Mouse (Mus musculus) stomach, postnatal 0 days (tissue): ENCODE results near the gene Cntnap5b. TPM values are rescaled to one million over a fixed set of nuclear protein-coding genes. Genes with fewer than 3 reads are reported as not detected.
A peak's percentile ranks its signal among the peaks of the same experiment; 100 is the strongest.

Source experiments
- ATAC-seq: fragments of 200-750 bp; cut with Nextera tagmentation; 2 replicates; pipeline ENCODE4 v1.8.0; 2017; ENCODE audit not compliant: low FRiP score, low TSS enrichment
- DNase-seq: peaks from one replicate; pipeline ENCODE4 v3.0.0-alpha.2; 2016; ENCODE audit warnings: low spot score
- H3K27ac ChIP-seq: fragments of 300-500 bp; sonication (generic); replicated peaks from 2 replicates; pipeline ENCODE4 v1.5.1; 2014; ENCODE audit warnings: mild to moderate bottlenecking, control low read depth
- H3K27me3 ChIP-seq: fragments of 300-500 bp; sonication (generic); 2 replicates; pipeline ENCODE4 v1.6.1; 2014; ENCODE audit warnings: low read length; ENCODE audit not compliant: control insufficient read depth, insufficient read depth
- H3K36me3 ChIP-seq: fragments of 300-500 bp; sonication (generic); 2 replicates; pipeline ENCODE4 v1.6.1; 2014; ENCODE audit warnings: low read length, mixed read lengths; ENCODE audit not compliant: control insufficient read depth, insufficient read depth
- H3K4me1 ChIP-seq: fragments of 300-500 bp; sonication (generic); replicated peaks from 2 replicates; pipeline ENCODE4 v1.6.1; 2014; ENCODE audit warnings: antibody characterized with exemption; ENCODE audit not compliant: control insufficient read depth, insufficient read depth
- H3K4me2 ChIP-seq: fragments of 300-500 bp; sonication (generic); replicated peaks from 2 replicates; pipeline ENCODE4 v1.6.1; 2014; ENCODE audit warnings: low read depth, mild to moderate bottlenecking, control low read depth, moderate library complexity
- H3K4me3 ChIP-seq: fragments of 300-500 bp; sonication (generic); 2 replicates; pipeline ENCODE4 v1.5.1; 2014; ENCODE audit warnings: low read depth, low read length, control low read depth
- H3K9ac ChIP-seq: fragments of 300-500 bp; sonication (generic); 2 replicates; pipeline ENCODE4 v1.6.1; 2014; ENCODE audit warnings: mild to moderate bottlenecking, low read length, control low read depth, mixed read lengths
- H3K9me3 ChIP-seq: fragments of 300-500 bp; sonication (generic); 2 replicates; pipeline ENCODE4 v1.6.1; 2016; ENCODE audit warnings: low read length; ENCODE audit not compliant: control insufficient read depth
- CTCF ChIP-seq: IDR thresholded peaks from 2 replicates; pipeline ENCODE4 v1.5.1; 2016; ENCODE audit warnings: antibody characterized with exemption, low read depth, mild to moderate bottlenecking, moderate library complexity
- EP300 ChIP-seq: optimal IDR thresholded peaks from 2 replicates; pipeline ENCODE3; 2016; ENCODE audit warnings: antibody characterized with exemption
- WGBS: fragments of 180-500 bp; shearing (Covaris S2); extraction: QIAGEN DNeasy Blood & Tissue Kit; methylation state at CpG from one replicate; pipeline ENCODE4 v1.1.7; 2014; 5-methylcytosine and 5-hydroxymethylcytosine counted together
- polyA plus RNA-seq: library from polyadenylated mRNA; unstranded; fragments of >200 nt; fragmentation: Nextera tagmentation; extraction: Ambion mirVana; gene quantifications from 2 replicates; pipeline ENCODE4 v1.2.1, GENCODE M21; 2015

Cntnap5b gene
- polyA plus RNA-seq, 1 experiment from 2014 or later: not detected

GRCm38 (mm10) chr1:100122410-100122935 lies 349.9 kb downstream of the Cntnap5b start:
- Histone ChIP-seq H3K27ac (no peak overlapping the region), H3K9ac (no peak overlapping the region), H3K4me1 (no peaks in the 10 kb centered on the region), H3K4me2 (no peak overlapping the region), H3K4me3 (no peak overlapping the region), H3K36me3 (no peaks in the 10 kb centered on the region), H3K27me3 (no peaks in the 10 kb centered on the region), H3K9me3 (no peaks in the 10 kb centered on the region)
- ATAC-seq: no peak
- no peak for DNase-seq
- TF ChIP-seq CTCF (no peak), EP300 (no peak)

DNA sequence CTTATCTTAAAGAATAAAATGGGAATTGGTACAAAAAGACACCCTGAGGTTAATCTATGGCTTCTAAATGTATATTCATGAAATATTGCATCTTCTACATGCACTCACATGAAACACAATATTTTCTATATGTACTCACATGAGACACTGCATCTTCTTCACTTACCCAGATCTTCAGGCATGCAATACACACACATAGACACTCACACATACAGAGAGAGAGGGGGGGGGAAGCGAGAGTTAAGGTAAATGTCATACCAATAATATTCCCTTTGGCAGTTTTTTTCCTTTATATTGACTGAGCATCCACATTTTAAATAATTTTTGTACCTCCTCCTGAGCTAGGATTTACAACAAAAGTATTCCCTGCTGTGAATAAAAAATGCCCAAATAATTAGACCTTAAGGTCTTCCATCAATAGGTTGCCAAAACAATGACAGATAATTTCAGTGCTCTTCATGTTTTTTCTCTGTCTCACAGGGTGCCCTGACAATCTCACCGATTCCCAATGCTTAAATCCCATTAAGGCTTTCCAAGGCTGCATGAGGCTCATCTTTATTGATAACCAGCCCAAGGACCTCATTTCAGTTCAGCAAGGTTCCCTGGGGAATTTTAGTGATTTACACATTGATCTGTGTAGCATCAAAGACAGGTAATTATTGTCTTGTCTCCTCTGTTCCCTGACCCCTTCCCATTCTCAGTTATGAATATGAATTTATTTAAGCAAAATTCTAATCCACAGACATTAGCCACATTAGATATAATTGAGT lies 391.2 kb downstream of the Cntnap5b start:
- WGBS: 76% methylated on average over 2 of the region's 2 CpGs
- no peak for DNase-seq
- Histone ChIP-seq H3K4me1 (no peaks in the 10 kb centered on the region), H3K4me3 (no peak overlapping the region), H3K9ac (no peak overlapping the region), H3K36me3 (no peaks in the 10 kb centered on the region), H3K27ac (no peak overlapping the region), H3K4me2 (no peak overlapping the region), H3K27me3 (no peaks in the 10 kb centered on the region), H3K9me3 (no peaks in the 10 kb centered on the region)
- ATAC-seq: no peak
- TF ChIP-seq EP300 (no peak), CTCF (no peak)

DNA sequence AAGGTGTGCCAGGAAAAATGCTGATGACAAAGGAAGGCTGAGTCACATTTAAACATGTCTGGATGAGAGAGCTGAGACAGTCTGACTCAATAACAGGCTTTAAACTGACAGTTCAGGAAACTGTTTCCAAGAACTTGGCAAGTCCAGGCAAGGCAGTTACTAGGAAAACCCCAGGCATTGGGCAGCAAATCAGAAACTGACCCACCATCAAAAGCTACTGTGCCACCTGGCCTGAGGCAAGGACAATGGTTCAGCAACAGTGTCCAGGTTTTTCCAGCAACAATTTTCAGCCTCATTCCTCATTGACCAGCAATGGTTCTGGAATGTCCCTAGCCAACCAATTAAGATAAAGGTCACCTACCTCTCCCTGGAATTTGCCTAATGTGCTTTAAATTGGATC lies 399.0 kb downstream of the Cntnap5b start:
- Histone ChIP-seq H3K9me3 (no peaks in the 10 kb centered on the region), H3K27me3 (no peaks in the 10 kb centered on the region), H3K4me2 (no peak overlapping the region), H3K4me3 (no peak overlapping the region), H3K36me3 (no peaks in the 10 kb centered on the region), H3K9ac (no peak overlapping the region), H3K4me1 (no peaks in the 10 kb centered on the region), H3K27ac (no peak overlapping the region)
- DNase-seq: no peak
- ATAC-seq: no peak
- TF ChIP-seq CTCF: no peak
- no peak for TF ChIP-seq EP300

DNA sequence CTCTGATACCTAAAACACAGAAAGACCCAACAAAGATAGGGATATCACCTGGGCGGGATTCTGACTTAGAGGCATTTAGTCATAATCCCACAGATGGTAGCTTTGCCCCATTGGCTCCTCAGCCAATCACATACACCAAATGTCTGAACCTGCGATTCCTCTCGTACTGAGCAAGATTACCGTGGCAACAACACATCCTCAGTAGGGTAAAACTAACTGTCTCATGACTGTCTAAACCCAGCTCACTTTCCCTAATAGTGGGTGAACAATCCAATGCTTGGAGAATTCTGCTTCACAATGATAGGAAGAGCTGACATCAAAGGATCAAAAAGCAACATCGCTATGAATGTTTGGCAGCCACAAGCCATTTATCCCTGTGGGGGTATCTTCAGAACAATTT lies 407.5 kb downstream of the Cntnap5b start:
- Histone ChIP-seq H3K4me2 (no peak overlapping the region), H3K9me3 (no peaks in the 10 kb centered on the region), H3K4me3 (no peak overlapping the region), H3K36me3 (no peaks in the 10 kb centered on the region), H3K4me1 (no peaks in the 10 kb centered on the region), H3K27ac (no peak overlapping the region), H3K9ac (no peak overlapping the region), H3K27me3 (no peaks in the 10 kb centered on the region)
- ATAC-seq (peak; percentile 100), DNase-seq (peak; percentile 74)
- TF ChIP-seq CTCF: no peak
- TF ChIP-seq EP300: no peak
- 90% methylated on average over 5 of the region's 5 CpGs for WGBS

GRCm38 (mm10) chr1:100231980-100232608 lies 459.5 kb downstream of the Cntnap5b start:
- Histone ChIP-seq H3K4me2 (no peak overlapping the region), H3K4me3 (no peak overlapping the region), H3K4me1 (no peaks in the 10 kb centered on the region), H3K27ac (no peak overlapping the region), H3K36me3 (no peaks in the 10 kb centered on the region), H3K9ac (no peak overlapping the region), H3K27me3 (no peaks in the 10 kb centered on the region), H3K9me3 (no peaks in the 10 kb centered on the region)
- ATAC-seq: 0 out of 2 replicates have a peak, but pooled peaks have one; percentile 57
- 13% methylated on average over 4 of the region's 6 CpGs for WGBS
- TF ChIP-seq EP300: no peak
- TF ChIP-seq CTCF: peak; percentile 57
- peak; percentile 13 for DNase-seq

DNA sequence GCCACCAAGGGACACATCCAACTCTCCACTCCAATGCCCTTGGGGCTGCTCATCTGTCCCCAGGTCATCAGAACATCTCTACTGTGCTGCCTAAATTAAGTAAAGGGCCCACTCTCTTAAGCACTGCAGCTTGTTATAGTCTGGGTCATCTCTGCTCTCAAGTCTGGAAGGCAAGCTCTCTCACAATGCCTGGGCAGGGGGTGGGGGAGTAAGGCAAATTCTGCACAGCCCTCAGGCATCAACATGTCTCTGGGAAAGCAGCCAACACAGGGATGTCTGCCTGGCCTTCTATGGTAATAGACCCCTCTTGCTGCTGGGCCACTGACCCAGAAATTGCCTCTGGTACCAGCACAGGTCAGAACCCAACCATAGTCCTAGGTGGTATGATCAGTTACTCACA lies 479.4 kb downstream of the Cntnap5b start:
- Histone ChIP-seq H3K4me2 (no peak overlapping the region), H3K9ac (no peak overlapping the region), H3K36me3 (no peaks in the 10 kb centered on the region), H3K4me3 (no peak overlapping the region), H3K27ac (no peak overlapping the region), H3K27me3 (no peaks in the 10 kb centered on the region), H3K4me1 (no peaks in the 10 kb centered on the region), H3K9me3 (no peaks in the 10 kb centered on the region)
- DNase-seq (no peak), ATAC-seq (no peak)
- TF ChIP-seq CTCF: no peak
- no peak for TF ChIP-seq EP300
